Mouse (Mus musculus) layer of hippocampus, adult 9-10 months (tissue): ENCODE data around the gene Trim39.
"Not testable (repeated sequence)": the region's sequence is repeated elsewhere in the genome, so short reads cannot be mapped to it uniquely, and the experiment has no call there.

Experiments
- DNase-seq: peaks from one replicate; pipeline ENCODE4 v3.0.0; 2022; ENCODE audit warnings: low spot score

The Trim39 gene

GRCm38 (mm10) chr17:36248886-36249285 is 23.2 kb downstream of the Trim39 start:
- DNase-seq: no peak

- DNase-seq: no peak
These were observed 26.3 kb downstream of the Trim39 start for GRCm38 (mm10) chr17:36245741-36246140.

- DNase-seq: no peak
These were observed 28.0 kb downstream of the Trim39 start for GRCm38 (mm10) chr17:36244031-36244430.

DNA sequence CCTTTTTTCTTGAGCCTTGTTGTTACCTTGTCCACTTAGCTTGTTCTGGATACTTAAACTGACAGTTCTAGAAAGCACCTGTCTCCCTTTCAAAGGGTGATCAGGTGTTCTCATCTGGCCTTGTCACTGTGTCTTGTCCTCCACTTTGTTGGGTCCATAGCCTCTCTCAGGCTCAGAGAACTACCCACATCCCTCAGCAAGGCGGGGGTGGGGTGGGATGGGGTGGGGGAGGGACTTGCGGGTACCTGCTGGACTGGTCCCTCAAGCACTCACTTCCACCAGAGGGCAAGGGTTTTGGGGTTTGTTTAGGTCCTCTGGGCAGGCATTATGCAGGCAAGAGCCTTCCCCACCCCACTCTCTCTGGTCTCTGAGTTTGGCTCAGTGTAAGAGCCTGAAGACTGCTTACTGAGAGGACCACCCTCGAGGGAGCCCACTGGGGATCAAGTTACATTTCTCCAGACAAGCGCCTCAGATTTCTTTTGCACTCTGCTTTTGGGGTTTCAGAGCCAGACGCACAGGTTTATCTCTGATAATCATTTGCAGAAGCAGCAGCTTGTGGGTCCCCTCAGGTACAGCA is 31.3 kb downstream of the Trim39 start:
- no peak for DNase-seq

DNA sequence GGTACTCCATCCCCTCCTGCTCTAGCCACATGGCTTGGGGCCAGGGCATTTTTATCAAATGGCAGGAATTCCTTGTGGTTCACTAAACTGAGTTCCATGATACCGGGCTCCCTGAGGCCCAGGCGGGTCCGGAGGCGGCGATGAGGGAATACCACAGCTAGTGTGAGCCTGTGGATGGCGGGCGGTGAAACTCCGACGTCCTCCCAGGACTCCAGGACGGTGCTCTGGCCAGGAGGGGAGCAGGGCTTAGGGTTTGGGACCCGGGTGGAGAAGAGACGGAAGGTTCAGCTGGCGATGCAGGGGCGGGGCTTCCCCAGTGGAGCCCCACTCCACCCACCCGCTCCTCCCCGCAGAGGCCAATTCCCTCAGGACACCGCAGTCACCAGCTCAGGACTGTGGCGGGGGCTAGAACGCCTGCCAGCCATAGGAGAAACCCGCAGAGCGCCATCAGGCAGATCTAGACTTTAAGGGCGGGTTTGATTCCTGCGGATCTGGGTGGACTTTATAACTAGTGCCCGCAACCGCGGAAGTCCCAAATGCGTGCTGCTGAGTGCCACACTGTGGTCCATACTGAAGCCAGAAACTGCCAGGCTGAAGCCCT is 34.6 kb downstream of the Trim39 start:
- DNase-seq: no peak

DNA sequence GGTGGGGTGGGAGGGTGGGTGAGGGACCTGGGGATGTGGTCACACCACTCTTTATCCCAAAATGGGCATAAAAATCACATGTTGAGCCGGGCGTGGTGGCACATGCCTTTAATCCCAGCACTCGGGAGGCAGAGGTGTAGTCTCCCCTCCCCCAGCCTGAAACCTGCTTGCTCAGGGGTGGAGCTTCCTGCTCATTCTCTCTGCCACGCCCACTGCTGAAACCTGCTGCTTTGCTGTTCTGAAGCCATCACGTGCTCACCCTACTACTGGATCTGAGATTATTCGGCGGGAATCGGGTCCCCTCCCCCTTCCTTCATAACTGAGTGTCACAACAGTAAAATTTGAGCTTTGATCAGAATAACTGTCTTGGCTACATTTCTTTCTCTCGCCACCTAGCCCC is 36.7 kb downstream of the Trim39 start:
- DNase-seq: not testable (repeated sequence)

- no peak for DNase-seq
These were observed 38.5 kb downstream of the Trim39 start for GRCm38 (mm10) chr17:36233572-36233971.

- no peak for DNase-seq
These were observed 40.7 kb downstream of the Trim39 start for GRCm38 (mm10) chr17:36231318-36231717.

DNA sequence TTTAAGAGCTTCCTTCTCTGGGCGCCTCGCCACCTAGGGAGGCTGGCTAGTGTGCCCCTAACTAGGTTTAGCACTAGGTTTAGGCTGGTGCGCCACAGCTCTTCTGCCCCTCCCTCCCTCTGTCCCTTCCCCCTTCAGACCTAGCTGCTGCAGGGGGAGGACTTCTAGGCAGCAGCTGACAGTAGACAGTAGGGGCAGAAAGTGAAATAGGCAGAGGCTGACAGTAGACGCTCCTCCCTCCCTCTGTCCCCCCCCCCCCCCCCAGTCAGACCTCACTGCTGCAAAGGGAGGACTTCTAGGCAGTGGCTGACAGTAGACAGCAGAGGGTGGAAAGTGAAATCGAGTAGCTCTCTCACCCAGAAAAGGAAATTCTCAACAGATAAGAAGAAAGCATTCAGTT is 43.0 kb downstream of the Trim39 start:
- no peak for DNase-seq

DNA sequence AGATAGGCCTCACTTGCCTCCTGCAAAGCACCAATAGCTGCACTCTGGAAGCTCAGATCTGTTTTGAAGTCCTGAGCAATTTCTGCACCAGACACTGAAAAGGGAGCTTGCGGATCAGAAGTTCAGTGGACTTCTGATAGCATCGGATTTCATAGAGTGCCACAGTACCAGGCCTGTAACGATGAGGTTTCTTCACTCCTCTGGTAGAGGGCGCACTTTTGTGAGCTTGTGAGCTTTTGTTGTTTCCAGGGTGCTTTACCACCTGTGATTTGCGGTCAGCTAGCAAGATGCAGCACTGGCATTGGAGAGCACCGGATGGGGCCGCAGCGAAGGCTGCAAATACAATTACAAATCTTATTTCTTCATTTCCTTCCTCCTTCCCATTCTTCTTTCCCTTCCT is 45.1 kb downstream of the Trim39 start:
- no peak for DNase-seq

- no peak for DNase-seq
These were observed 46.7 kb downstream of the Trim39 start for GRCm38 (mm10) chr17:36225231-36225824.

- DNase-seq: no peak
These were observed 47.6 kb downstream of the Trim39 start for GRCm38 (mm10) chr17:36224451-36224850.

DNA sequence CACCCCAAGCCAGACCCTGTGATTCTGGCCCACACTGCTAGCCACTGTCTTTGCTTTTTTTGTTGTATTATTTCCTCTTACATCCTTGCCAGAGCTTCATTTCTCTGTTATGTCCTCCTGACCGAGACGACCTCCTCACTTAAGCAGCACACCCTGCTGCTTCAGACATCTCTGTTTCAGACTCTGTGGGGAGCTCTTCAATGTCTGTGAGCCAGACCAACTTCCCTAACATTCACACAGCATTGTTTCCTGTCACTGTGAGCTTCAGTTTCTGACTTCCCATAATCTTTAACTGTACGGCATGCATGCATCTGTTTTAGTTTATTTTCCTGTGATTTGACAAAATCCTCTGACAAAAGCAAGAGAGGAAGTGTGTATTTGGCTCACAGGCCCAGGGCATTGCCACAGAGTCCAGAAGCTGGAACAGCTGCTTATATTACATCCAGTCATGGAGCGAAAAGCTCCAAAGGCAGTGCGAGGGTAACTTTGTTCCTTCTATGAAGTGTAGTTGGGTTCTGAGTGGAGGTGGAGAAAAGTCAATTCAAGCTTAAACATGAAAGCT is 53.4 kb downstream of the Trim39 start:
- DNase-seq: no peak

- DNase-seq: no peak
These were observed 56.5 kb downstream of the Trim39 start for GRCm38 (mm10) chr17:36215586-36215985.
